Mouse (Mus musculus): Measurements from ENCODE around the gene Gm29797.

DNA sequence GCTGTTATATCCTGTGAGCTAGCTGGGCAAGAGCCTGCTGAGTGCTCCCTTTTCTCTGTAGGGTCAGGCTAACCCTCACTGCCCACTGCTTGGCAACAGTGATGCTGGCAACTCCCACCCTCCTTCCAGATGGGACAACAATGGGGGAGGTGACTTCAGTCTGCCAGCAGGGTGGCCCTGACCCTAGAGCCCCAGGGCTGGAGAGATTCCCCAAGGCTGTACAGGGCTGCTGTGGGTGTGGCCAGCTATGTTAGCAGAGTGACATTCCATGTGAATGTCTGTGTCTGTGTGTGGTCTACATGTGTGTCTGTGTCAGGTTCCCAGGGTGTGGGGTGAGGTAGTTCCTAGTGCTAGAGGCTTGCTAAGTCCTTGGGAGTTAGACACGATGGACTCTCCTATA lies 16.7 kb downstream of the Gm29797 start:
- no peak for TF ChIP-seq CTCF (IDR thresholded peaks at IDR 0.05; ENCODE audit: borderline replicate concordance, insufficient read depth, low read depth, low read length)
- no peak for TF ChIP-seq POLR2A (IDR thresholded peaks at IDR 0.05; ENCODE audit: borderline replicate concordance, insufficient read depth, low read length)

All from cerebellum, adult 2 months (tissue).